Mouse (Mus musculus): ENCODE results near the gene Nipa1. TPM values are rescaled to one million over a fixed set of nuclear protein-coding genes. Genes with fewer than 3 reads are reported as not detected.
A peak's percentile ranks its signal among the peaks of the same experiment; 100 is the strongest.
"Not testable (repeated sequence)": the region's sequence is repeated elsewhere in the genome, so short reads cannot be mapped to it uniquely, and the experiment has no call there.

The Nipa1 gene
- 5.8 TPM in 2 replicates for total RNA-seq (2021)
- long read RNA-seq, experiment 1, transcript Nipa1-201 (5 exons, 3,183 nt) = major isoform, 11 of 13 reads
- long read RNA-seq, experiment 1, partial matches to known transcripts = 0 of 13 reads
- long read RNA-seq, experiment 1, other reads (novel, unspliced or antisense) = 2 of 13 reads
- long read RNA-seq, experiment 2, transcript Nipa1-201 (5 exons, 3,183 nt) = major isoform, 6 of 7 reads
- long read RNA-seq, experiment 2, partial matches to known transcripts = 0 of 7 reads
- long read RNA-seq, experiment 2, other reads (novel, unspliced or antisense) = 1 of 7 reads

- no peak for DNase-seq
These were observed at the start of gene Nipa1 for GRCm38 (mm10) chr7:56019930-56020253. Gene Nipa1 (minus strand): TSS chr7:56019954.

GRCm38 (mm10) chr7:56066634-56067033, 46.9 kb upstream of the Nipa1 start:
- no peak for DNase-seq

GRCm38 (mm10) chr7:56066136-56066535, 46.4 kb upstream of the Nipa1 start:
- DNase-seq = peak; percentile 21

GRCm38 (mm10) chr7:56064876-56065275, 45.1 kb upstream of the Nipa1 start:
- peak; percentile 62 for DNase-seq

- no peak for DNase-seq
These were observed 35.6 kb upstream of the Nipa1 start for GRCm38 (mm10) chr7:56055338-56055737.

- DNase-seq = no peak
These were observed 33.2 kb upstream of the Nipa1 start for GRCm38 (mm10) chr7:56052996-56053395.

- peak; percentile 55 for DNase-seq
These were observed 30.7 kb upstream of the Nipa1 start for GRCm38 (mm10) chr7:56050487-56050911.

- DNase-seq = peak; percentile 100
These were observed 30.1 kb upstream of the Nipa1 start, which contains the start of gene Herc2 for GRCm38 (mm10) chr7:56049831-56050321. Gene Herc2 (plus strand): TSS chr7:56050196.

GRCm38 (mm10) chr7:56047178-56047577, 27.4 kb upstream of the Nipa1 start:
- peak; percentile 19 for DNase-seq

GRCm38 (mm10) chr7:56044267-56044629, 24.5 kb upstream of the Nipa1 start:
- DNase-seq = no peak

GRCm38 (mm10) chr7:56043577-56044266, 24.0 kb upstream of the Nipa1 start:
- no peak for DNase-seq

GRCm38 (mm10) chr7:56042353-56042752, 22.6 kb upstream of the Nipa1 start:
- DNase-seq = peak; percentile 81

- no peak for DNase-seq
These were observed 3.8 kb upstream of the Nipa1 start for GRCm38 (mm10) chr7:56023586-56023985.

- DNase-seq = peak; percentile 83
These were observed 503 bp downstream of the Nipa1 start for GRCm38 (mm10) chr7:56018972-56019929.

GRCm38 (mm10) chr7:56018446-56018971, 1.2 kb downstream of the Nipa1 start:
- no peak for DNase-seq

GRCm38 (mm10) chr7:56017761-56018160, 2.0 kb downstream of the Nipa1 start:
- no peak for DNase-seq

GRCm38 (mm10) chr7:56015837-56016236, 3.9 kb downstream of the Nipa1 start:
- DNase-seq = no peak

- no peak for DNase-seq
These were observed 4.6 kb downstream of the Nipa1 start for GRCm38 (mm10) chr7:56015172-56015571.

- DNase-seq = not testable (repeated sequence)
These were observed 5.6 kb downstream of the Nipa1 start for GRCm38 (mm10) chr7:56014002-56014702.

GRCm38 (mm10) chr7:56013261-56014001, 6.3 kb downstream of the Nipa1 start:
- no peak for DNase-seq

- DNase-seq = no peak
These were observed 8.8 kb downstream of the Nipa1 start for GRCm38 (mm10) chr7:56011018-56011333.
